Comparison of ENCODE assay signal across 8 mouse cellular contexts in the genomic region with DNA sequence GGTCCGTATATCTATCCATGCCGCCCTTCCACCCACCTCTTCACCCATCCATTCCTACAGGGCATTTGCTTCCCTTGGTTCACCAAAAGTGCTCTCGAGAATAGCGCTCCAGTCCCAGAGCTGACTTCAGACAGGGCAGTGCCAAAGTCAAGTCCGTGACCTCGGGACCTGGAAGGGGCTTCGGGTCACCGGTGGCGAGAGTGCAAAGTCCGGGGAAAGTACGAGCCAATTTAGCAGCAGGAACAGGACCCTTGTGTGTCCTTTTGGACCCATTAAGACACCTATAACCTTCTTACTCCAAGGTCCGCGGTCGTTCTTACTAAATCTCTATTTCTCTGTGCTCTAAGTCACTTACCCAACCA. TPM values are rescaled to one million over a fixed set of nuclear protein-coding genes. Genes with fewer than 3 reads are reported as not detected.
A peak's percentile ranks its signal among the peaks of the same experiment; 100 is the strongest.
DNase-seq lines count a peak whose midpoint lies in the region; ATAC-seq and TF ChIP-seq lines count a peak whose summit lies in the region.

No protein-coding gene starts in this region.

- no peaks in the 10 kb centered on the region; the same call in 1 of the 2 replicates for H3K36me3 ChIP-seq in embryonic facial prominence, embryonic 11.5 days (replicated peaks; ENCODE audit: control insufficient read depth, insufficient read depth, low read depth, low read length)
- peaks cover 27% of the 10 kb centered on the region for H3K36me3 ChIP-seq in intestine, postnatal 0 days (ENCODE audit: control insufficient read depth, insufficient read depth)
- no peaks in the 10 kb centered on the region for H3K36me3 ChIP-seq in midbrain, embryonic 12.5 days

- no peaks in the 10 kb centered on the region for H3K9me3 ChIP-seq in embryonic facial prominence, embryonic 11.5 days (replicated peaks; ENCODE audit: control insufficient read depth, low read length)
- no peaks in the 10 kb centered on the region for H3K9me3 ChIP-seq in intestine, postnatal 0 days (ENCODE audit: control insufficient read depth)
- H3K9me3 ChIP-seq in midbrain, embryonic 12.5 days = no peaks in the 10 kb centered on the region

- H3K27me3 ChIP-seq in embryonic facial prominence, embryonic 11.5 days (ENCODE audit: control insufficient read depth, insufficient read depth, low read length) = no peaks in the 10 kb centered on the region
- H3K27me3 ChIP-seq in intestine, postnatal 0 days (replicated peaks; ENCODE audit: control insufficient read depth, insufficient read depth, low read length) = no peaks in the 10 kb centered on the region
- no peaks in the 10 kb centered on the region for H3K27me3 ChIP-seq in midbrain, embryonic 12.5 days

- peaks cover 4% of the 10 kb centered on the region; the same call in 1 of the 2 replicates for H3K4me1 ChIP-seq in embryonic facial prominence, embryonic 11.5 days (ENCODE audit: control insufficient read depth, insufficient read depth, low read length)
- H3K4me1 ChIP-seq in intestine, postnatal 0 days (replicated peaks; ENCODE audit: control insufficient read depth, insufficient read depth, low read length) = peaks cover 8% of the 10 kb centered on the region; the same call in 1 of the 2 replicates
- H3K4me1 ChIP-seq in midbrain, embryonic 12.5 days = peaks cover 50% of the 10 kb centered on the region

- TF ChIP-seq CTCF in layer of hippocampus, adult 2 months (conservative IDR thresholded peaks at IDR 0.05) = no peak
- TF ChIP-seq CTCF in intestine, postnatal 0 days (IDR thresholded peaks at IDR 0.05; ENCODE audit: low read depth) = no peak

- 0% methylated on average over 14 of the region's 14 CpGs for WGBS in embryonic facial prominence, embryonic 11.5 days
- WGBS in intestine, postnatal 0 days = under 1% methylated on average over 14 of the region's 14 CpGs
- under 1% methylated on average over 14 of the region's 14 CpGs for WGBS in midbrain, embryonic 12.5 days

- peak overlapping the region; percentile 37 for H3K9ac ChIP-seq in embryonic facial prominence, embryonic 11.5 days (replicated peaks; ENCODE audit: low read length)
- 0 out of 2 replicates have a peak overlapping the region, but pooled peaks have one; percentile 22 for H3K9ac ChIP-seq in intestine, postnatal 0 days (ENCODE audit: low read depth, low read length)
- peak overlapping the region; percentile 59 for H3K9ac ChIP-seq in midbrain, embryonic 12.5 days (replicated peaks)

- DNase-seq in layer of hippocampus, adult 2 months (ENCODE audit: low spot score in 2 of 2) = no peak
- DNase-seq in layer of hippocampus, postnatal 14 days (ENCODE audit: low spot score in 2 of 2) = no peak
- no peak for DNase-seq in embryonic facial prominence, embryonic 11.5 days (ENCODE audit: low spot score)
- DNase-seq in c-Kit-positive CD71-positive TER-119-positive erythroid progenitor cells, embryonic 14.5 days (ENCODE audit: low spot score) = no peak
- no peak for DNase-seq in layer of hippocampus, postnatal 25 days (ENCODE audit: extremely low spot score in 1 of 2, low spot score in 1 of 2)
- DNase-seq in embryo, embryonic 11 days = no peak

- peak overlapping the region; percentile 62 for H3K4me2 ChIP-seq in embryonic facial prominence, embryonic 11.5 days (ENCODE audit: low read depth, low read length)
- H3K4me2 ChIP-seq in intestine, postnatal 0 days (replicated peaks; ENCODE audit: low read depth) = peak overlapping the region; percentile 98
- peak overlapping the region; percentile 88 for H3K4me2 ChIP-seq in midbrain, embryonic 12.5 days (replicated peaks)

- H3K27ac ChIP-seq in layer of hippocampus, adult 2 months = peak overlapping the region; percentile 79
- peak overlapping the region; percentile 63 for H3K27ac ChIP-seq in embryonic facial prominence, embryonic 11.5 days (replicated peaks; ENCODE audit: low read depth, low read length)
- peak overlapping the region; percentile 75 for H3K27ac ChIP-seq in intestine, postnatal 0 days (ENCODE audit: low read depth, low read length)
- peak overlapping the region; percentile 99 for H3K27ac ChIP-seq in midbrain, embryonic 12.5 days (replicated peaks)

- 0 out of 2 replicates have a peak, but pooled peaks have one; percentile 3 for ATAC-seq in embryonic facial prominence, embryonic 11.5 days (replicated peaks; ENCODE audit: insufficient number of reproducible peaks, low FRiP score, low TSS enrichment, low read depth)
- ATAC-seq in intestine, postnatal 0 days = peak; percentile 36
- ATAC-seq in midbrain, embryonic 12.5 days (ENCODE audit: low FRiP score, low read depth) = no peak

- H3K4me3 ChIP-seq in layer of hippocampus, adult 2 months = peak overlapping the region; percentile 82
- H3K4me3 ChIP-seq in embryonic facial prominence, embryonic 11.5 days (ENCODE audit: low read depth, low read length) = peak overlapping the region; percentile 80
- peak overlapping the region; percentile 83 for H3K4me3 ChIP-seq in intestine, postnatal 0 days (ENCODE audit: low read depth, low read length)
- peak overlapping the region; percentile 82 for H3K4me3 ChIP-seq in midbrain, embryonic 12.5 days

RNA-seq across cellular contexts. Expression of a gene that starts 0.3 kb away (rescaled TPM):
- 10 to 100 TPM; 15.4 to 15.7 TPM for total RNA-seq in layer of hippocampus, adult 2 months (2021)
- 10 to 100 TPM; 20.6 to 21.9 TPM for total RNA-seq in layer of hippocampus, postnatal 14 days (2021)
- polyA plus RNA-seq in embryonic facial prominence, embryonic 11.5 days (2014; fragmentation: Nextera tagmentation; extraction: Ambion mirVana) = 112 and 126 TPM in 2 replicates
- 84.1 and 84.8 TPM in 2 replicates for polyA plus RNA-seq in intestine, postnatal 0 days (2015; fragmentation: Nextera tagmentation; extraction: Ambion mirVana)
- 432 and 455 TPM in 2 replicates for polyA plus RNA-seq in midbrain, embryonic 12.5 days (2016; fragmentation: Nextera tagmentation; extraction: Ambion mirVana)
- total RNA-seq in layer of hippocampus, postnatal 25 days (2021) = 10 to 100 TPM; 15.6 to 15.7 TPM

RNA-seq across cellular contexts. Expression of a gene that starts 14.9 kb away (rescaled TPM):
- total RNA-seq in layer of hippocampus, adult 2 months (2021) = 10 to 100 TPM; 66.6 to 67.9 TPM
- 10 to 100 TPM; 63.6 to 63.7 TPM for total RNA-seq in layer of hippocampus, postnatal 14 days (2021)
- 178 and 193 TPM in 2 replicates for polyA plus RNA-seq in embryonic facial prominence, embryonic 11.5 days (2014; fragmentation: Nextera tagmentation; extraction: Ambion mirVana)
- polyA plus RNA-seq in intestine, postnatal 0 days (2015; fragmentation: Nextera tagmentation; extraction: Ambion mirVana) = 51.2 TPM in 2 replicates
- 153 and 155 TPM in 2 replicates for polyA plus RNA-seq in midbrain, embryonic 12.5 days (2016; fragmentation: Nextera tagmentation; extraction: Ambion mirVana)
- total RNA-seq in layer of hippocampus, postnatal 25 days (2021) = 10 to 100 TPM; 55.2 to 63.6 TPM

RNA-seq across cellular contexts. Expression of a gene that starts 45.6 kb away (rescaled TPM):
- 10 to 100 TPM; 21.2 to 27.5 TPM for total RNA-seq in layer of hippocampus, adult 2 months (2021)
- total RNA-seq in layer of hippocampus, postnatal 14 days (2021) = 10 to 100 TPM; 24.2 to 28.6 TPM
- 0.97 and 1.2 TPM in 2 replicates for polyA plus RNA-seq in embryonic facial prominence, embryonic 11.5 days (2014; fragmentation: Nextera tagmentation; extraction: Ambion mirVana)
- 7.2 and 7.9 TPM in 2 replicates for polyA plus RNA-seq in intestine, postnatal 0 days (2015; fragmentation: Nextera tagmentation; extraction: Ambion mirVana)
- polyA plus RNA-seq in midbrain, embryonic 12.5 days (2016; fragmentation: Nextera tagmentation; extraction: Ambion mirVana) = 3.2 TPM in 2 replicates
- total RNA-seq in layer of hippocampus, postnatal 25 days (2021) = 10 to 100 TPM; 21.5 to 23.8 TPM

RNA-seq across cellular contexts. Expression of a gene that starts 47.3 kb away (rescaled TPM):
- not detected for total RNA-seq in layer of hippocampus, adult 2 months (2021)
- total RNA-seq in layer of hippocampus, postnatal 14 days (2021) = under 1 TPM in 1 of 2 experiments, not detected in 1; 0.12 TPM
- polyA plus RNA-seq in embryonic facial prominence, embryonic 11.5 days (2014; fragmentation: Nextera tagmentation; extraction: Ambion mirVana) = 1.3 and 2.0 TPM in 2 replicates
- polyA plus RNA-seq in intestine, postnatal 0 days (2015; fragmentation: Nextera tagmentation; extraction: Ambion mirVana) = 2.7 and 3.1 TPM in 2 replicates
- 0.48 and 0.59 TPM in 2 replicates for polyA plus RNA-seq in midbrain, embryonic 12.5 days (2016; fragmentation: Nextera tagmentation; extraction: Ambion mirVana)
- total RNA-seq in layer of hippocampus, postnatal 25 days (2021) = not detected
